Mouse (Mus musculus): ENCODE results near the gene Top3a.
A peak's percentile ranks its signal among the peaks of the same experiment; 100 is the strongest.
"Not testable (repeated sequence)": the region's sequence is repeated elsewhere in the genome, so short reads cannot be mapped to it uniquely, and the experiment has no call there.

The Top3a gene

GRCm38 (mm10) chr11:60776829-60777740 lies at the start of gene Top3a, which contains the start of gene Smcr8:
TSS of gene Top3a (minus strand) at chr11:60777365.
TSS of gene Smcr8 (plus strand) at chr11:60777524.
- DNase-seq: peak; percentile 82

GRCm38 (mm10) chr11:60826700-60827099 lies 49.5 kb upstream of the Top3a start:
- no peak for DNase-seq

GRCm38 (mm10) chr11:60825191-60825590 lies 48.0 kb upstream of the Top3a start:
- DNase-seq: no peak

- no peak for DNase-seq
Measured at GRCm38 (mm10) chr11:60823771-60824170, 46.6 kb upstream of the Top3a start.

- DNase-seq: no peak
Measured at GRCm38 (mm10) chr11:60816398-60816797, 39.2 kb upstream of the Top3a start.

GRCm38 (mm10) chr11:60811618-60812017 lies 34.5 kb upstream of the Top3a start, which contains the start of gene Shmt1:
TSS of gene Shmt1 (minus strand) at chr11:60811718.
- DNase-seq: not testable (repeated sequence)

- peak; percentile 96 for DNase-seq
Measured at GRCm38 (mm10) chr11:60811054-60811460, 33.9 kb upstream of the Top3a start.

- DNase-seq: no peak
Measured at GRCm38 (mm10) chr11:60810046-60810965, 33.1 kb upstream of the Top3a start.

- DNase-seq: no peak
Measured at GRCm38 (mm10) chr11:60809546-60809945, 32.4 kb upstream of the Top3a start.

GRCm38 (mm10) chr11:60808286-60809070 lies 31.3 kb upstream of the Top3a start:
- DNase-seq: no peak

- no peak for DNase-seq
Measured at GRCm38 (mm10) chr11:60800892-60801291, 23.7 kb upstream of the Top3a start.

GRCm38 (mm10) chr11:60799977-60800376 lies 22.8 kb upstream of the Top3a start:
- no peak for DNase-seq

- no peak for DNase-seq
Measured at GRCm38 (mm10) chr11:60796342-60796741, 19.2 kb upstream of the Top3a start.

- DNase-seq: no peak
Measured at GRCm38 (mm10) chr11:60790472-60790871, 13.3 kb upstream of the Top3a start.

GRCm38 (mm10) chr11:60787595-60787994 lies 10.4 kb upstream of the Top3a start:
- no peak for DNase-seq

- no peak for DNase-seq
Measured at GRCm38 (mm10) chr11:60784179-60784922, 7.2 kb upstream of the Top3a start.

- DNase-seq: no peak
Measured at GRCm38 (mm10) chr11:60779673-60780189, 2.6 kb upstream of the Top3a start.

GRCm38 (mm10) chr11:60777801-60778370 lies 721 bp upstream of the Top3a start:
- DNase-seq: no peak

GRCm38 (mm10) chr11:60776107-60776828 lies 897 bp downstream of the Top3a start:
- no peak for DNase-seq

- DNase-seq: peak; percentile 15
Measured at GRCm38 (mm10) chr11:60775578-60775977, 1.6 kb downstream of the Top3a start.

Data from thymus, postnatal 4 days (tissue).